Mouse (Mus musculus) erythroblast, embryonic 14.5 days (primary cell): ENCODE measurements around the gene Acad12. TPM values are rescaled to one million over a fixed set of nuclear protein-coding genes. Genes with fewer than 3 reads are reported as not detected.
"Not testable (repeated sequence)": the region's sequence is repeated elsewhere in the genome, so short reads cannot be mapped to it uniquely, and the experiment has no call there.

Experiments
- H3K27me3 ChIP-seq: 2 replicates; pipeline ENCODE4 v1.6.1; 2012; ENCODE audit warnings: inconsistent platforms; ENCODE audit not compliant: control insufficient read depth
- H3K36me3 ChIP-seq: 2 replicates; pipeline ENCODE4 v1.6.1; 2012; ENCODE audit warnings: mild to moderate bottlenecking, inconsistent platforms; ENCODE audit not compliant: control insufficient read depth
- H3K4me1 ChIP-seq: 2 replicates; pipeline ENCODE4 v1.6.1; 2012; ENCODE audit warnings: inconsistent platforms; ENCODE audit not compliant: control insufficient read depth
- H3K4me3 ChIP-seq: replicated peaks from 2 replicates; pipeline ENCODE3; 2012; ENCODE audit warnings: moderate library complexity, mild to moderate bottlenecking, inconsistent platforms
- H3K9me3 ChIP-seq: 2 replicates; pipeline ENCODE4 v1.6.1; 2012; ENCODE audit warnings: low read length, inconsistent platforms, mixed read lengths; ENCODE audit not compliant: control insufficient read depth
- GATA1 ChIP-seq: IDR thresholded peaks from 2 replicates; pipeline ENCODE4 v1.6.1; 2012; ENCODE audit warnings: low read length, inconsistent platforms, mixed read lengths
- TAL1 ChIP-seq: IDR thresholded peaks from 3 replicates; pipeline ENCODE4 v1.6.1; 2012; ENCODE audit warnings: low read length, inconsistent platforms, mixed read lengths
- polyA plus RNA-seq: library from polyadenylated mRNA; stranded (reverse); fragments of >175 nt; gene quantifications from 2 replicates; pipeline ENCODE4 v1.2.3, GENCODE M21; 2012

Gene Acad12
- polyA plus RNA-seq, 1 experiment: 0.06 TPM

- H3K36me3 ChIP-seq: no peaks in the 10 kb centered on the region
- no peak overlapping the region for H3K4me3 ChIP-seq
Measured at GRCm38 (mm10) chr5:121612036-121612435, 6.7 kb downstream of the Acad12 start.

GRCm38 (mm10) chr5:121609556-121610135 lies 9.1 kb downstream of the Acad12 start:
- not testable (repeated sequence) for H3K27me3 ChIP-seq, H3K4me1 ChIP-seq, H3K4me3 ChIP-seq, H3K36me3 ChIP-seq, H3K9me3 ChIP-seq

More at GRCm38 (mm10) chr5:121612036-121612435, 6.7 kb downstream of the Acad12 start:
- peaks cover 2% of the 10 kb centered on the region; the same call in 1 of the 2 replicates for H3K4me1 ChIP-seq
- no peaks in the 10 kb centered on the region for H3K27me3 ChIP-seq
- no peaks in the 10 kb centered on the region for H3K9me3 ChIP-seq
- TF ChIP-seq GATA1 (no peak), TAL1 (no peak)

GRCm38 (mm10) chr5:121606151-121606550 lies 12.6 kb downstream of the Acad12 start:
- Histone ChIP-seq H3K36me3 (no peaks in the 10 kb centered on the region), H3K4me1 (peaks cover 4% of the 10 kb centered on the region), H3K9me3 (no peaks in the 10 kb centered on the region), H3K4me3 (no peak overlapping the region), H3K27me3 (no peaks in the 10 kb centered on the region)
- no peak for TF ChIP-seq GATA1

- H3K9me3 ChIP-seq, H3K36me3 ChIP-seq, H3K4me3 ChIP-seq, H3K4me1 ChIP-seq, H3K27me3 ChIP-seq: not testable (repeated sequence)
Measured at GRCm38 (mm10) chr5:121603815-121604214, 14.9 kb downstream of the Acad12 start.

- no peaks in the 10 kb centered on the region for H3K9me3 ChIP-seq
- no peak overlapping the region for H3K4me3 ChIP-seq
- TF ChIP-seq GATA1: no peak
- no peak for TF ChIP-seq TAL1
- H3K4me1 ChIP-seq: peaks cover 15% of the 10 kb centered on the region
- no peaks in the 10 kb centered on the region for H3K36me3 ChIP-seq
- H3K27me3 ChIP-seq: peaks cover 8% of the 10 kb centered on the region
Measured at GRCm38 (mm10) chr5:121601547-121602299, 17.0 kb downstream of the Acad12 start.

- Histone ChIP-seq H3K4me3 (no peak overlapping the region), H3K9me3 (no peaks in the 10 kb centered on the region), H3K27me3 (peaks cover 20% of the 10 kb centered on the region), H3K36me3 (no peaks in the 10 kb centered on the region), H3K4me1 (peaks cover 38% of the 10 kb centered on the region)
- TF ChIP-seq GATA1: no peak
- TF ChIP-seq TAL1: no peak
Measured at GRCm38 (mm10) chr5:121598871-121599610, 19.7 kb downstream of the Acad12 start.

GRCm38 (mm10) chr5:121597991-121598537 lies 20.7 kb downstream of the Acad12 start:
- Histone ChIP-seq H3K9me3 (no peaks in the 10 kb centered on the region), H3K36me3 (no peaks in the 10 kb centered on the region), H3K4me3 (no peak overlapping the region), H3K27me3 (peaks cover 20% of the 10 kb centered on the region), H3K4me1 (peaks cover 48% of the 10 kb centered on the region)
- TF ChIP-seq GATA1 (no peak), TAL1 (no peak)

GRCm38 (mm10) chr5:121597332-121597731 lies 21.4 kb downstream of the Acad12 start:
- Histone ChIP-seq H3K4me3 (no peak overlapping the region), H3K36me3 (no peaks in the 10 kb centered on the region), H3K9me3 (no peaks in the 10 kb centered on the region), H3K4me1 (peaks cover 55% of the 10 kb centered on the region), H3K27me3 (peaks cover 20% of the 10 kb centered on the region)
- TF ChIP-seq GATA1 (no peak), TAL1 (no peak)

GRCm38 (mm10) chr5:121596226-121596625 lies 22.5 kb downstream of the Acad12 start:
- no peaks in the 10 kb centered on the region for H3K36me3 ChIP-seq
- H3K27me3 ChIP-seq: peaks cover 20% of the 10 kb centered on the region
- TF ChIP-seq TAL1: no peak
- TF ChIP-seq GATA1: no peak
- no peaks in the 10 kb centered on the region for H3K9me3 ChIP-seq
- peaks cover 60% of the 10 kb centered on the region for H3K4me1 ChIP-seq
- no peak overlapping the region for H3K4me3 ChIP-seq
